Mouse (Mus musculus) liver, embryonic 14.5 days (tissue): Measurements from ENCODE around the gene Rem2. TPM values are rescaled to one million over a fixed set of nuclear protein-coding genes. Genes with fewer than 3 reads are reported as not detected.
A peak's percentile ranks its signal among the peaks of the same experiment; 100 is the strongest.

Experiments used
- ATAC-seq: fragments of 200-750 bp; cut with Nextera tagmentation; 2 replicates; pipeline ENCODE4 v1.8.0; 2017; ENCODE audit warnings: moderate number of reproducible peaks, mild to moderate bottlenecking, moderate library complexity; ENCODE audit not compliant: insufficient read depth
- DNase-seq, 3 experiments: peaks; one replicate each; pipeline ENCODE4 v3.0.0-alpha.2; 2012 to 2013; ENCODE audit warnings: low read depth in 3 of 3, low spot score in 3 of 3
- H3K27ac ChIP-seq: fragments of 300-500 bp; sonication (generic); 2 replicates; pipeline ENCODE4 v1.5.1; 2014; ENCODE audit warnings: moderate library complexity, mild to moderate bottlenecking, control low read depth, inconsistent platforms
- H3K27me3 ChIP-seq: fragments of 300-500 bp; sonication (generic); 2 replicates; pipeline ENCODE4 v1.6.1; 2014; ENCODE audit warnings: mild to moderate bottlenecking, low read length, moderate library complexity; ENCODE audit not compliant: control insufficient read depth, insufficient read depth
- H3K36me3 ChIP-seq: fragments of 300-500 bp; sonication (generic); replicated peaks from 2 replicates; pipeline ENCODE4 v1.6.1; 2014; ENCODE audit warnings: low read depth; ENCODE audit not compliant: control insufficient read depth, insufficient read depth
- H3K4me1 ChIP-seq, 2 experiments: fragments of 200-500 bp in 1 of 2; fragments of 300-500 bp in 1 of 2; sonication (generic) in 1 of 2; replicated peaks; 2 replicates each; pipeline ENCODE4 v1.6.1; 2012 to 2014; ENCODE audit warnings: antibody characterized with exemption in 1 of 2, inconsistent platforms in 1 of 2, low read length in 1 of 2; ENCODE audit not compliant: control insufficient read depth in 2 of 2, insufficient read depth in 2 of 2
- H3K4me2 ChIP-seq: fragments of 300-500 bp; sonication (generic); 2 replicates; pipeline ENCODE4 v1.6.1; 2014; ENCODE audit warnings: low read depth, mild to moderate bottlenecking, control low read depth, moderate library complexity
- H3K4me3 ChIP-seq, 2 experiments: fragments of 200-500 bp in 1 of 2; fragments of 300-500 bp in 1 of 2; sonication (generic) in 1 of 2; 2 replicates each; pipeline ENCODE4 v1.5.1; 2012 to 2014; ENCODE audit warnings: low read depth in 2 of 2, low read length in 2 of 2, mild to moderate bottlenecking in 2 of 2, control low read depth in 1 of 2, inconsistent platforms in 1 of 2, moderate library complexity in 1 of 2; ENCODE audit not compliant: insufficient read depth in 1 of 2
- H3K9ac ChIP-seq: fragments of 300-500 bp; sonication (generic); replicated peaks from 2 replicates; pipeline ENCODE4 v1.6.1; 2014; ENCODE audit warnings: mild to moderate bottlenecking, control low read depth, moderate library complexity
- H3K9me3 ChIP-seq: fragments of 300-500 bp; sonication (generic); 2 replicates; pipeline ENCODE4 v1.6.1; 2016; ENCODE audit warnings: low read length, mixed read lengths; ENCODE audit not compliant: control insufficient read depth
- CTCF ChIP-seq: IDR thresholded peaks from 2 replicates; pipeline ENCODE4 v1.5.1; 2016; ENCODE audit warnings: antibody characterized with exemption, low read depth, control low read depth
- EP300 ChIP-seq: IDR thresholded peaks from 2 replicates; pipeline ENCODE4 v1.6.1; 2016; ENCODE audit warnings: antibody characterized with exemption, low read depth
- WGBS: fragments of 180-500 bp; shearing (Covaris S2); extraction: QIAGEN DNeasy Blood & Tissue Kit; methylation state at CpG from one replicate; pipeline ENCODE4 v1.1.7; 2014; ENCODE audit not compliant: insufficient replicate concordance; 5-methylcytosine and 5-hydroxymethylcytosine counted together
- polyA plus RNA-seq, 2 experiments: library from polyadenylated mRNA; depleted of rRNA in 1 of 2; stranded (reverse) in 1 of 2; unstranded in 1 of 2; fragments of >200 nt; fragmentation: Nextera tagmentation in 1 of 2; extraction: Ambion mirVana in 1 of 2; gene quantifications; 2 replicates each; pipeline versions ENCODE4 v1.2.1 to v1.2.3; 2012 to 2014

Rem2 gene
- polyA plus RNA-seq, 2 experiments: 0.05 to 0.09 TPM

DNA sequence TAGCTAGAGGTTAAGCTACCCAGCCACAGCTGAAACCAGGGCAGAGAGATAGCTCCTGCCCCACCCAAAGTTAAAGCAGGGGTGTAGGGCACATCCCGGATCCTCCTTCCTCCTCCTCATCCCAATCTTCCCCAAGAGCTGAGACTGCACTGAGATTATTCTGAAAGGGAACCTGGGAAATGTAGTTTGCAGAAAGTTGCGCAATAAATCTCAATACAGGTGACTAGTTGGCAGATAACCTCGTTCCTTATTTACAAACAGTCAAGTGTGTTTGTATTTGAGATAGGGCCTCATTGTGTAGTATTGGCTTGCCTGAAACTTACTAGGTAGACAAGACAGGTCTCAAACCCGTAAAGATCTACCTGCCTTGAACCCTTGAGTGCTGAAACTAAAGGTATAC is 13.8 kb upstream of the Rem2 start:
- Histone ChIP-seq H3K36me3 (peaks cover 2% of the 10 kb centered on the region; the same call in 1 of the 2 replicates), H3K9me3 (no peaks in the 10 kb centered on the region), H3K4me1 (peaks cover 13 to 14% of the 10 kb centered on the region in 2 experiments), H3K4me3 (no peak overlapping the region), H3K4me2 (no peak overlapping the region), H3K9ac (no peak overlapping the region), H3K27me3 (no peaks in the 10 kb centered on the region), H3K27ac (no peak overlapping the region)
- ATAC-seq (no peak), DNase-seq (no peak)
- WGBS: 60% methylated on average over 4 of the region's 4 CpGs
- TF ChIP-seq CTCF (no peak), EP300 (no peak)

GRCm38 (mm10) chr14:54463108-54463958 is 12.6 kb upstream of the Rem2 start:
- TF ChIP-seq EP300 (no peak), CTCF (no peak)
- Histone ChIP-seq H3K4me1 (peaks cover 13 to 14% of the 10 kb centered on the region in 2 experiments), H3K36me3 (peaks cover 11% of the 10 kb centered on the region), H3K9ac (peak overlapping the region; percentile 84), H3K9me3 (no peaks in the 10 kb centered on the region), H3K4me2 (peak overlapping the region; percentile 70), H3K4me3 (peak overlapping the region; percentile 71 to 95), H3K27ac (peak overlapping the region; percentile 76), H3K27me3 (no peaks in the 10 kb centered on the region)
- DNase-seq (no peak), ATAC-seq (peak; percentile 40)
- WGBS: 10% methylated on average over 12 of the region's 12 CpGs

GRCm38 (mm10) chr14:54463959-54464292 is 12.0 kb upstream of the Rem2 start, which contains the start of gene Lrp10:
Gene Lrp10, plus strand, starts transcription at chr14:54464137.
- Histone ChIP-seq H3K9ac (peak within 1 kb of the TSS; percentile 84), H3K4me3 (peak within 1 kb of the TSS; percentile 71 to 95), H3K4me1 (peaks cover 13 to 14% of the 10 kb centered on the region in 2 experiments), H3K27me3 (no peaks in the 10 kb centered on the region), H3K9me3 (no peaks in the 10 kb centered on the region), H3K36me3 (peaks cover 16% of the 10 kb centered on the region), H3K4me2 (peak within 1 kb of the TSS; percentile 70), H3K27ac (peak within 1 kb of the TSS; percentile 76)
- peak; percentile 87 for ATAC-seq
- TF ChIP-seq EP300: no peak
- TF ChIP-seq CTCF: no peak
- under 1% methylated on average over 35 of the region's 35 CpGs for WGBS
- peak; percentile 83 to 88 (median 84) for DNase-seq

- Histone ChIP-seq H3K4me2 (peak overlapping the region; percentile 70), H3K9ac (peak overlapping the region; percentile 84), H3K4me1 (peaks cover 13 to 14% of the 10 kb centered on the region in 2 experiments), H3K9me3 (no peaks in the 10 kb centered on the region), H3K4me3 (peak overlapping the region; percentile 71 to 95), H3K27me3 (no peaks in the 10 kb centered on the region), H3K27ac (peak overlapping the region; percentile 75), H3K36me3 (peaks cover 20% of the 10 kb centered on the region)
- WGBS: under 1% methylated on average over 53 of the region's 57 CpGs
- DNase-seq: peak; percentile 71 to 79 (median 71)
- peak; percentile 74 for ATAC-seq
- no peak for TF ChIP-seq EP300
- peak; percentile 88 for TF ChIP-seq CTCF
Observed at GRCm38 (mm10) chr14:54464293-54465005, 11.5 kb upstream of the Rem2 start.

DNA sequence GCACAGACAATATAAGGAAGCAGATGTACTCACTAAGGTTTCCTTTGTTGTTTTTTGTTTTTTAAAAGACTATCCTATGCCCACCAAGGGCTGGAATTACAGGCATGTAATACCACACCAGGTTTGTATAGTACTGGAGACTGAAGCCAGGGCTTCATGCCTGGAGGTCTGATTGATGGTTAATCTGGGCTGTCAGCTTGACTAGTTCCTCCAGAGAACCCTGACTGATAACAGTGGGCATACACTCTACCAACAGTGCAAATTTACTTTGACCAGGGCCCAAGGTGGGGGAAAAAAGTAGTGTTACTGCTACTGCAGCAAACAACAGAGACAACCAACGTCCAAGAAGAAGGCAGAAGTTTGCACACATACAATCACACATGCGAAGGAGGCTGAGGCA is 4.4 kb upstream of the Rem2 start:
- Histone ChIP-seq H3K27ac (no peak overlapping the region), H3K4me3 (no peak overlapping the region), H3K9me3 (no peaks in the 10 kb centered on the region), H3K27me3 (peaks cover 13% of the 10 kb centered on the region), H3K4me2 (no peak overlapping the region), H3K4me1 (no peaks in the 10 kb centered on the region; a peak in 2 of 4 replicates), H3K36me3 (peaks cover 24% of the 10 kb centered on the region), H3K9ac (no peak overlapping the region)
- DNase-seq (no peak), ATAC-seq (no peak)
- WGBS: 64% methylated on average over 2 of the region's 2 CpGs
- TF ChIP-seq CTCF (no peak), EP300 (no peak)
